In genomic region chr1:132537736-132538135, GRCm38 (mm10) we compare ENCODE assay signal across 11 mouse cellular contexts. TPM values are rescaled to one million over a fixed set of nuclear protein-coding genes. Genes with fewer than 3 reads are reported as not detected.
A peak's percentile ranks its signal among the peaks of the same experiment; 100 is the strongest.
DNase-seq lines count a peak whose midpoint lies in the region; ATAC-seq lines count a peak whose summit lies in the region.
"Had no signal": no experiment of that assay in that cellular context is flagged by ENCODE, and none has a peak within 500 bp of the region (broad histone marks: within the 10 kb centered on the region; RNA-seq: fewer than 3 reads in every experiment).

No protein-coding gene starts in this region.

- no peak overlapping the region for H3K27ac ChIP-seq in intestine, embryonic 16.5 days (ENCODE audit: low read length)
- H3K27ac ChIP-seq: heart, embryonic 10.5 days had no signal

- H3K4me1 ChIP-seq in intestine, embryonic 16.5 days (ENCODE audit: control insufficient read depth, insufficient read depth, low read length) = peaks cover 10% of the 10 kb centered on the region

- H3K9ac ChIP-seq in intestine, embryonic 16.5 days (ENCODE audit: low read depth, low read length) = no peak overlapping the region

- DNase-seq in layer of hippocampus, adult 8-10 months (ENCODE audit: low spot score in 2 of 2) = peak; percentile 48 to 70
- no peak for DNase-seq in layer of hippocampus, adult 9-10 months (ENCODE audit: low spot score)
- peak; percentile 60 for DNase-seq in right cerebral cortex, adult 18-20 months
- no peak for DNase-seq in right cerebral cortex, postnatal 4 days
- peak; percentile 87 to 91 for DNase-seq in cerebellum, postnatal 25 days
- no peak for DNase-seq in gastrocnemius, postnatal 10 days
- DNase-seq: gastrocnemius, postnatal 14 days; kidney, adult 2 months had no signal

- H3K9me3 ChIP-seq in intestine, embryonic 16.5 days (ENCODE audit: control insufficient read depth, low read length) = no peaks in the 10 kb centered on the region
- H3K9me3 ChIP-seq: heart, embryonic 10.5 days had no signal

- peaks cover 7% of the 10 kb centered on the region for H3K27me3 ChIP-seq in intestine, embryonic 16.5 days (replicated peaks; ENCODE audit: control insufficient read depth, insufficient read depth, low read length)

- 81% methylated on average over 5 of the region's 5 CpGs for WGBS in intestine, embryonic 16.5 days

- H3K36me3 ChIP-seq in intestine, embryonic 16.5 days (ENCODE audit: control insufficient read depth, insufficient read depth, low read length) = no peaks in the 10 kb centered on the region
- H3K36me3 ChIP-seq: heart, embryonic 10.5 days had no signal

- no peak for ATAC-seq in intestine, embryonic 16.5 days

- no peak overlapping the region for H3K4me3 ChIP-seq in intestine, embryonic 16.5 days (ENCODE audit: low read length)
- H3K4me3 ChIP-seq: heart, embryonic 10.5 days had no signal

- H3K4me2 ChIP-seq in intestine, embryonic 16.5 days (ENCODE audit: low read depth, low read length) = no peak overlapping the region

RNA-seq across cellular contexts. Expression of gene Cntn2, which starts 5.3 kb away (rescaled TPM):
- total RNA-seq in layer of hippocampus, adult 8-10 months (2022) = 100 to 1,000 TPM in 1 of 4 experiments, 10 to 100 TPM in 3; 74.6 to 104 (median 85.8) TPM
- under 1 TPM; 0.11 to 0.21 TPM for total RNA-seq in gastrocnemius, postnatal 10 days (2021)
- 0.27 and 0.31 TPM in 2 replicates for polyA plus RNA-seq in intestine, embryonic 16.5 days (2015; fragmentation: Nextera tagmentation; extraction: Ambion mirVana)
- total RNA-seq: hematopoietic stem cell, adult 5-6 weeks had no signal

RNA-seq across cellular contexts. Expression of gene Tmem81, which starts 31.7 kb away (rescaled TPM):
- total RNA-seq in layer of hippocampus, adult 8-10 months (2022) = 1 to 10 TPM; 5.9 to 6.5 (median 6.3) TPM
- 1 to 10 TPM; 1.3 to 1.9 TPM for total RNA-seq in gastrocnemius, postnatal 10 days (2021)
- 1.4 and 1.7 TPM in 2 replicates for polyA plus RNA-seq in intestine, embryonic 16.5 days (2015; fragmentation: Nextera tagmentation; extraction: Ambion mirVana)

Comparison
In these comparisons a context has a peak if more than half of its experiments do, and no peak if none do; other contexts are left out.
1. DNase-seq: peak in layer of hippocampus, adult 8-10 months (2 of 2), right cerebral cortex, adult 18-20 months (single experiment) and cerebellum, postnatal 25 days (2 of 2); none in layer of hippocampus, adult 9-10 months (single experiment), right cerebral cortex, postnatal 4 days (single experiment) and gastrocnemius, postnatal 10 days (single experiment).
2. RNA of gene Cntn2, which starts 5.3 kb away (total RNA-seq): 74.6 to 104 TPM in layer of hippocampus, adult 8-10 months; 0.11 to 0.21 TPM in gastrocnemius, postnatal 10 days; every median in the first group is over 10 times any median in the second.